Mouse (Mus musculus): ENCODE measurements around the gene Ncam1.

Ncam1 gene

DNA sequence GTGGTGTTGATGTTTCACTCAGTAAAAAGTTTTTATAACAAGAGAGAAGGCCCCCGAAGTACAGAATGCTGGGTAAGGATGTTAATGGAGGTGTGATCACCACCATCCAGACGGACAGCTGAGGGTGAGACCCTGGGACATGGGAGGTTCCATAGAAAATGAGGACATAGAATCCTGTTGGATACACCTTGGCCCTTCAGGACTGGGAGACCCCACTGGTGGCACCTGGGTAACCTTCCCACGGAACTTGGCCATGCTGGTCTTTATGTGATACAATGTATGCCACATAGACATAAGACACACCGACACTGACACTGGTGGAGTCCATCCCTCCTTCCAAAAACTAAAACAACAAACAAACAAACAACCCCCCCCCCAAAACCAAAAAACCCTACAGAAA is 296.5 kb downstream of the Ncam1 start:
- no peak for DNase-seq (ENCODE audit: low spot score)

DNA sequence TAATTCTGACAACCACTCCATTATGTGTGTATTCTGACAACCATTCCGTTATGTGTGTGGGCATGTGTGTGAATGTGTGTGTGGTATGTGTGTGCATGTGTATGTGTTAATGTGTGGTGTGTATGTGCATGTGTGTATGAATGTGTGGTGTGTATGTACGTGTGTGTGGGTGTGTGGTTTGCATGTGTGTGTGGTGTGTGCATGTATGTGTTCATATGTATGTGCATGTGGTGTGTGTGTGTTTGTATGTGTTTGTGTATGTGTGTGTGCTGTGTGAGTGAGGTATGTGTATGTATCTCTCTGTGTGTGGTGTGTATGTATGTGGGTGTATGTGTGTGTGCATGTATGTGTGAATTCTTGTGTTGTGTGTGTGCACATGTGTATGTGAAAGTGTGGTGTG is 298.8 kb downstream of the Ncam1 start:
- DNase-seq (ENCODE audit: low spot score), result no peak

DNA sequence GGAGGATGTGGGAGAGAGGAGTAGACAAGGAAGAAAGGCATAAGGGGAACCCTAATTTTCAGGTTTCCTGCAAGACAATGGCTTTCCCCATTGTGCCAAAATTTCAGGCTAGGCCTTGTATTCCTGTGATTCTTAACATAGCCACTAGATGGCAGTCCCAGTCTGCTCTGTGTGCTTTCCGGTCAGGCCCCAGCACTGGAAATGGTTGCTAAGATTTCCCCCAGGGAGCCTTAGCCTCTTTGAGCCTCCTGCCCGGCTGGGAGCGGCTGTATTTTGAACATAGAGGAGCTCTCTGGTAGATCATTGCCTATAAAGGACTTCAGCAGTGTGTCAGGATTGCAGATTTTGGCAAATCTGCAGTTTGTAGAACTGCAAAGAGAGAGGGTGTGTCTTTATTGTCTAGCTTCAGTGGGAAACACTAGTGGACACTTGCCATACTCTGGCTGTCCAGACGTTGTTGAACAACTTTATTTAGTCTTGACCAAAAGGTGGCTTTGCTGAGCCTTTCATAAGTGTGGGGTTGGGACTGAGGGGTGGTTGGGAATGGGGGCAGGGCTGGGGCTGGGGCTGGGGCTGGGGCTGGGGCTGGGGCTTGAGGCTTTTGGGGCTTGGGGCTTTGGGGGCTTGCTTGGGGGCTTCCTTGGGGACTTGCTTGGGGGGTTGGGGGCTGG is 304.6 kb downstream of the Ncam1 start:
- DNase-seq (ENCODE audit: low spot score), result peak; percentile 33

DNA sequence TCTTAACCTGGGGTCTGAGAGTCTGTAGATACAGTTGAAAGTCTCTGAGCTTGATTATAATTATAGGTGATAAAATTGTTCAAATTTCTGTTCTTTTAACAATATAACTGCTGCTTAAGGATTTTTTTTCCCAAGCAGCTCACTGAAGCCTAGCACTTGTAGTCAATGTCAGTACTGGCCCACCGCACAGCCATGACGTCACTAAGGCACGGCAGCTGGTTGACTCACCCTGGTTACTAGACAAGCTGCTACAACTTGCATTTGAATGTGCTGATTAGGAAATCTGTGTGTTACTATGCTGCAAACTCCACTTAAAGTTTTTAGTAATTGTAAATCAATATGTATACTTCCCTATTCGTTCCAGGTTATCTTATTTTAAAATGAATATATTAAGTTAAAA is 308.1 kb downstream of the Ncam1 start:
- no peak for DNase-seq (ENCODE audit: low spot score)

DNA sequence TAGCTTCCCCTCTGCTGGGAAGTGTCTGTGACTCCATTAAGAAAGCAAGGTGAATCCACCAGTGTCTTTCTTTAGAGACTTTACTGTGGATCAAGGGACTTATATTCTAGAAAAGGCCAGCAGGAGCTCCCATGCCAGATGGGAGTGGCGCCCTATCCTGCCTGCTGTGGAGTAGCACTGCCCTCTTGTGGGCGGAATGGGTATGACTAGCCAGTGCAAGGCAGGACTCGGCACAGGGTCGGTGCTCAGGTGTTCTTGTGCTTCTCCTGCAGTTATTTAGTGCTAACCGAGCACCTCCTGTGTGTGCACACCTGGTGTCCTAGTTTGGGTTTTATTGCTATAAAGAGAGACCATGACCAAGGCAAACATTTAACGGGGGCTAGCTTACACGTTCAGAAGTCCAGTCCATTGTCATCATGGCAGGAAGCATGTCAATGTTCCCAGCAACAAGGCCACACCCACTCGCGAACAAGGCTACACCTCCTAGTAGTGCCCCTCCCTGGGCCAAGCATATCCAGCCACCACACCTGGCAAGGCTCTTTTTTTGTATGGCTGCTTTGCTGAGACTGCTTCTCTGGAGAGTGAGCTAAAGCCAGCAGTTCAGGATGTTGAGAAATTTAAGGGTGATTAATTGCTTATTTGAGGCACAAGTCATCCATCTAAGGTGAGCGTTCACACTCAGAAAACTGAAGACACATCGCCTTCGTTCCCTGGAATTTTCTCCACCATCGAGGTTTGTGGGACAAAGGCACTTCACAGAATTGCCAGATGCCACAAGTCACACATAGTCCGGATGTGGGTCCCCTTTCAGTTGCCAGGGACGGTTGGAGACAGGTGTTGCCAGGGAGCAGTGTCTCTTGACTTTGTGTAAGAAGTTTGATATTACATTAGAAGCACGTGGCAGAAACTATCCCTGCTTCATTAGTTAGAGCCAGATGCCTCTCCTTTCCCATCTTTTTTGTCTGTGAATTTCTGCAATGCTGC is 309.5 kb downstream of the Ncam1 start:
- peak; percentile 83 for DNase-seq (ENCODE audit: low spot score)

DNA sequence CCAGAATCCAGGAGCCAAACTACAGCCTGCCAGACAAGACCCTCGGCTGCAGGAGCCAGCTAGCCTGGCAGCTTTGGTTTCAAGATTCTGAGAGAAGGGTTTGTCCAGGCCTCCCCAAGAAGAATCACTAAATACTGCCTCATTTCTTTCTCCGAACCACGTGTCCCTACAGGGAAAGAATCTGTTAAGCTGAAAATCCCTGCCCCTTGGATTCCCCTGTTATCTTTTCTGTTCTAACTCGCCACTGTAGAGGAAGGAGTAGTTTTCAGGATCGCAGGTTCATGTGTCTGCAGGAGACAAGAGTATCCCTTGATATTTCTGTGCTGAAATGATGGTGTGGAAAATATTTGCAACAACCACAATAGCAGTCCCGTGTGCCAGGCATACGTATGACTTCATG is 310.5 kb downstream of the Ncam1 start:
- DNase-seq (ENCODE audit: low spot score), result no peak

DNA sequence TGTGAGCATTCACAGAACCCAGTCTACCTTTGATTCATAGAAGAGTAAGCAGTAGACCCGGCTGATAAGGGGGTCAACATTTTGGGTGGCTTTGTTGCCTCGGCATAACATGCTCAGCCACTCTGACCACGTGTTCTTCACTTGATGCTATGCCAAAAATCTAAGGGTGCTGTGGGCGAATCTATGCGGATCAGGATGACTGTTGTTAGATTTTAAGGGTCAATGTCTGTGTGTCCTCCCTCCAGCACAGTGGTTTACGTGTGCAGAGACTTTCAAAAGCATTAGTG is 311.1 kb downstream of the Ncam1 start:
- DNase-seq (ENCODE audit: low spot score), result no peak

DNA sequence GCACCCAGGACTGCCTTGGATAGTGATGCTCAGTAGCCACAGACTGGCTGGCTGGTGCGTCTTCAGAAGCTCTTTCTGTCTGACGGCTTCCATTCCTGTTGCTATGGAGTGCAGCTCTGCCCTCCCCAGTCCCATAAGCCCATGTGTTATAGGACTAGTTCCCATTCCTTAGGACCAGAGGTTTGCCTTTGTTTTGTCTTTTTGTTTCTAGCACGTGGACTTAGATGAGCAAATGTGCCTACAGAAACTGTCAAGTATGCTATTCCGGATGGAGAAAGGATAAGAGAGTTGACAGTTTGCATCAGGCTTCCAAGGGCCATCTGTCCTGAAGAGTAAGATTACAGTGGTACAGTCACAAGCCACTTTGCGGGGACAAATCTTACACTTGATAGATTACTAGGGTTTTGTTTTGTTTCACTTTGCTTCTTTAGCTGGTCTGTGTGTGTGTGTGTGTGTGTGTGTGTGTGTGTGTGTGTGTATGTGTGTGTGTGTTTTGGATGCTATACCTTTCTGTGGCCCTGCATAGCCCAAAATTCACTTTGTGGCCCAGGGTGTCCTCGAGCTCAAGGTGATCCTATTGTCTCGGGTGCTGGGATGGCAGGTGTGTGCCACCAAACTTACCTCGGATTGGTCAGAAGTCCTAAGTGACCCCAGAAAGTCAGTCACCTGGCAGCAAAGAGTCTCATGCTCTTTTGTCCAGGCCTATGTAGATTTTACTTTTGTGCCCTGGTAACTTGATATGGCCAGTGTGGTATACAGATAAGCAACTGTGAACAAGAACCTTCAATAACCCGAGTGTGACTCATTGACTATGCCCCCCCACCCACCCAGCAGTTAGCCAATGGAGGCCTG is 311.7 kb downstream of the Ncam1 start:
- DNase-seq (ENCODE audit: low spot score), result no peak

DNA sequence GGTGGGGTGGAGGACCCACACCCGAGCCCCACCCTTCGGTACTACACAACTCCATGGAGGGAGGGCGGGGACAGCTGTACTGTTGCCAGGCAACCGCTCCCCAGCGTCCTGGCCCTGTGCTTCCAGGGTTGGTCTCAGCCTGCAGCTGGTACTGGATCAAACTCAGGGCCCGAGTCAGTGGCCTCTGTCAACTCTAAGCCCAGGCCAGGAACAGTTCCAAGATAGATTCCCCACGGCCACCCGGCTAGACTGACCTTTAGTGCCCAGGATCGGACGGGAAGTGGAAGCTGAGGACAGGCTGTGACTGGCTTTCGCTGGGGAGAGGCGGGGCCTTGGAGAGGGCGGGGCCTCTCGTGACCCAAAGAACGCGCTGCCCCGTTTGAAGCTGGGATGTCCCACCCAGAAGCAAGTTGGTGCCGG is 312.8 kb downstream of the Ncam1 start, which contains the start of gene Ttc12:
Gene Ttc12, minus strand, starts transcription at position 334 of the 420 bp plus-strand sequence.
- DNase-seq (ENCODE audit: low spot score), result peak; percentile 83

DNA sequence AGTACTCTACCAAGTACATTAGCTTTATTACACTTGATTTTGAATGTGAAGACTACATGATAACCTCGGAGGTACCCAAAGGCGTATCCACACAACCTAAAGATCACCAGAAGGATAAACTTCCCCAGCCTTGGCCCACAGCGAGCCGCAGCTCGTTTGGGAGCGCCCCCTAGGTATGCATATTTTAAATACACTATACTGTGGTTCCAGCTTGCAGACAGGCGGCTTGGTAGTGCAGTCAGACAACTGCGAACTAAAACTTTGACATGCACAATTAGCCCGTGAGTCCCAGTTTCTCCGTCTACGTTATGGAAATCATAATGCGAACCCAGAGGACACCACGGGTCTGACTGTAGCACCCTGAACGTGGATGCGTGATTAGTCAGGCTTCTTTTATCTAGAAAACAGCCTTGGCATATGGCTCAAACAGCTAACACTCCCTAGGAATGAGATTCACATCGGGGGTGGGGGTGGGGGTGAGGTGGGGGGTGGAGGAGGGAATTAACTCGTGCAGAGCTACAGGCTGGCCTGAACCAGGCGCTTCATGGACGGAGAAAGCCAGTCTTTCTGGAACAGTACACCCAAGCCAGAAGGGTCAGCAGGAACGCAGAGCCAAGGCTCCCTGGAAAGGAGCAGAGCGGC is 313.4 kb downstream of the Ncam1 start:
- DNase-seq (ENCODE audit: low spot score), result no peak

DNA sequence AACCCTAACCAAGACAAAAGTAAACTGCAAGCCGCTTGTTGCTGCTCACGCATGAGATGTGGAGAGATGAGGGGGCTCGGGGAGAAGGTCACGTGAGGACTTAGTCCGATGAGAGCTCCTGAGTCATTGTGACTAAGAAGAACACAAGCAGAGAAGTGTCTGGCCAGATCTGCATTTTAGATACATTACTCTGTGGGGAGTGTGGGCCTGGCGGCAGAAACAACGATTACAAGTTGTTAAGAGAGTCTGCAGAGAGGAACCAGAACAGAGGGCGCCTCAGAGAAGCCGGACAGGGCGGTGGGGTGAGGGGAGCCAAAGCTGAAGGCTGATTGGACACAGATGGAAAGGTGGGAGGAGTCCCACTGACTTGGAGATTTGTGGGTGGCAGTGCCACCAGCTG is 315.4 kb downstream of the Ncam1 start:
- no peak for DNase-seq (ENCODE audit: low spot score)

DNA sequence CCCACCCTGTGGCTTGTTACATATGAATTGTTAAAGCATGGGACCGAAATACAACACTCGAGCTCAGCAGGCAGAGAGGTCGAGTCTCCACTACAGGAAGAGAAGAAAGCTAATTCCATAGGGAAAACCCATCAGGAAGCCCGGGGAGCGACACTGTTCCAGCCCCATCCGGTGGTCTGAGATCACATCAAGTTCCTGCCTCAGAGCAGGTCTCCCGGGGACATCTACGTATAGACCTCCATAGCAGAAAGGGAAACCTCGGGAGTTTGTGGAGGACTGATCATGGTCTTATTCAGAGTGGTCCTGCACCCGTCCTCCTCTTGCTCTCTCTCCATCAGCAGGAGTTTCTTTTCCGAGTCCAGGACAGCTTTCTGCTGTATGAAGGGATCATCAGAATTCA is 326.6 kb downstream of the Ncam1 start:
- no peak for DNase-seq (ENCODE audit: low spot score)

DNA sequence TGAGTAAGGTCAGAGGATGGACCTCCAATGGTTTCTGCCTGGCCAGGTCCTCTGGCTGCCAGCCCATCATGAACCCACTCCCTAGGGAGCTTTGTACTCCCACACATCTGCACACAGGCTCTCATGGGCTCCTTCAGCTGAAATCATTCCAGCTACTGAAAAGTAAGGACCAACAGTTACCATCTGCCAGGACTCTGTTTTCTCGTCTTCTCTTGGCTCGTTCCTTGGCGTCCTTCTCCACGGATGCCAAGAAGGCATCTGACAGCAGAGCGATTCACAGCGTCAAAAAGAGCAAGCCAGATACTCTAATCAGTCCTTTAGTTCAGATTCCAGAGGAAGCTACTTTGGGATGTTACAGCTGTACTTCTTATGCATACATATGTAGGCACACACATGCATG is 327.8 kb downstream of the Ncam1 start:
- no peak for DNase-seq (ENCODE audit: low spot score)

DNA sequence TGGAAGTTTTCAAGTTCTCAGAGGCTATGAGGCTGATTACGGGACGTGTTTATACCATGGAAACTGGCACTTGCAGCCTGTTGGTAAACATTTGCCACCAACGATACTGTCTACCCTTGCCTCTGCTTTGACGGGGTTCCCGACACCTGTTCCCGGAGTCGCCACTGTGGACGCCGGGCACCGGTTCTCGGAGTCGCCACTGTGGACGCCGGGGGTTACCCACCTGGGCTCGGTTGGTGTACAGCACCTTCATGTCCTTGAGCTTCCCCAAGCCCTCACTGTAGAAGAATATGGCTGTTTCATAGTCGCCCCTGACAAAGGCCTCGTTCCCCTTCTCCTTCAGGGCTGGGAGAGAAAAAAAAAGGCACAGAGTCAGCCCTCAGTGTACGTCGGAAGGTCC is 328.7 kb downstream of the Ncam1 start:
- no peak for DNase-seq (ENCODE audit: low spot score)

DNA sequence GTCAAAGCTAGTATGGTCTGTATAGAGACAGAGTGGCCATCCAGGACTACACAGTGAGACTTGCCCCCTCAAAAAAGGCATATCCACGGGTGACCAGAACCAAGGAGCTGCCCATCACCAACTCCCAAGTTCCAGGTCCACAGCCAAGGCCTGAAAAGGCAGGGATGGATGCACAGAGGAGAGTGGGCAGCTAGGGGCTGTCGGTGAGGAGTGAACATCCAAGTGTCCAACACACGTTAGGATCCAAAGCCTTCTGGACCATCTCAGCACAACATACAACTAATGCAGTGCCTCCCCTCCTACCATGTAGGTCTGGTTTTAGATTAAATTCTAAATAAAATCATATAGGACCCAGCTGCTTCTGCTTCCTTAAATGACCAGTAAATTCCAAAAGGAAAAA is 342.6 kb downstream of the Ncam1 start:
- no peak for DNase-seq (ENCODE audit: low spot score)

DNA sequence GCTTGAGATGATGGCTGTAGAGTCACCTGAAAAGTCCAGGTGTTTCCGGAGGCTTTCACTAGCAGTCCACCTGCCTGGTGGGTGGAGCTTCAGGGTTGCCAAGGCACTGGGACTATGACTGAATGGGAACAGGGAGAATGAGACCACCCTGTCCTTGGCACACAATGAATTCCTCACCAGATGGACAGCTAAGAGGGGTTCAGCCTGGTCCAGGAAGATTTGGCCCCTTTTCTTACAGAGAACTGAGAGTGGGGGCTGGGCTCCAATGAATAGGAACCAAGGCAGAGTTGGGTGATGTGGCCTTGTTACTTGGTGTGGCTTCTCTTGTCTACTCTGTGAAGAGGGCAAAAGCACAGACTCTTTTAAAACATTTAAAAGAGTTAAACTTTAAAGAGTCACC is 346.3 kb downstream of the Ncam1 start:
- no peak for DNase-seq (ENCODE audit: low spot score)

Data from ovary, postnatal 36 days (tissue).